Mouse (Mus musculus) limb, embryonic 13.5 days (tissue): ENCODE data around the gene Nrxn2. TPM values are rescaled to one million over a fixed set of nuclear protein-coding genes. Genes with fewer than 3 reads are reported as not detected.
A peak's percentile ranks its signal among the peaks of the same experiment; 100 is the strongest.

ENCODE experiments used
- ATAC-seq: fragments of 200-750 bp; cut with Nextera tagmentation; 2 replicates; pipeline ENCODE4 v1.8.0; 2017; ENCODE audit warnings: low read depth, moderate number of reproducible peaks, moderate TSS enrichment; ENCODE audit not compliant: low FRiP score
- H3K27ac ChIP-seq: fragments of 300-500 bp; sonication (generic); 2 replicates; pipeline ENCODE4 v1.5.1; 2015; ENCODE audit warnings: inconsistent platforms, mild to moderate bottlenecking, moderate library complexity
- H3K27me3 ChIP-seq: fragments of 300-500 bp; sonication (generic); 2 replicates; pipeline ENCODE4 v1.6.1; 2015; ENCODE audit warnings: mild to moderate bottlenecking, inconsistent platforms
- H3K36me3 ChIP-seq: fragments of 300-500 bp; sonication (generic); 2 replicates; pipeline ENCODE4 v1.6.1; 2015; ENCODE audit warnings: inconsistent platforms, mild to moderate bottlenecking, moderate library complexity
- H3K4me1 ChIP-seq: fragments of 300-500 bp; sonication (generic); 2 replicates; pipeline ENCODE4 v1.6.1; 2015; ENCODE audit warnings: inconsistent platforms
- H3K4me2 ChIP-seq: fragments of 300-500 bp; sonication (generic); replicated peaks from 2 replicates; pipeline ENCODE4 v1.6.1; 2015; ENCODE audit warnings: inconsistent platforms, mild to moderate bottlenecking, moderate library complexity
- H3K4me3 ChIP-seq: fragments of 300-500 bp; sonication (generic); 2 replicates; pipeline ENCODE4 v1.5.1; 2015; ENCODE audit warnings: moderate library complexity, mild to moderate bottlenecking, inconsistent platforms
- H3K9ac ChIP-seq: fragments of 300-500 bp; sonication (generic); 2 replicates; pipeline ENCODE4 v1.6.1; 2015; ENCODE audit warnings: mild to moderate bottlenecking, inconsistent platforms
- H3K9me3 ChIP-seq: fragments of 300-500 bp; sonication (generic); 2 replicates; pipeline ENCODE4 v1.6.1; 2016; ENCODE audit warnings: inconsistent platforms
- WGBS: fragments of 180-500 bp; shearing (Covaris S2); methylation state at CpG from one replicate; pipeline ENCODE4 v1.1.7; 2015; 5-methylcytosine and 5-hydroxymethylcytosine counted together
- polyA plus RNA-seq: library from polyadenylated mRNA; unstranded; fragments of >200 nt; fragmentation: Nextera tagmentation; extraction: Ambion mirVana; gene quantifications from 2 replicates; pipeline ENCODE4 v1.2.1, GENCODE M21; 2015

Nrxn2 gene
- polyA plus RNA-seq: 1.5 and 1.6 TPM in 2 replicates

GRCm38 (mm10) chr19:6418233-6418879 is at the start of gene Nrxn2:
Gene Nrxn2 (plus strand): TSS chr19:6418731.
- H3K4me2 ChIP-seq: peak within 1 kb of the TSS; percentile 88
- no peaks in the 10 kb centered on the region for H3K9me3 ChIP-seq
- H3K36me3 ChIP-seq: no peaks in the 10 kb centered on the region
- H3K27me3 ChIP-seq: peaks cover 91% of the 10 kb centered on the region
- no peak within 1 kb of the TSS for H3K27ac ChIP-seq
- WGBS: under 1% methylated on average over 43 of the region's 46 CpGs
- H3K9ac ChIP-seq: peak within 1 kb of the TSS; percentile 53
- H3K4me1 ChIP-seq: peaks cover 21% of the 10 kb centered on the region
- ATAC-seq: peak; percentile 92
- peak within 1 kb of the TSS; percentile 57 for H3K4me3 ChIP-seq

- no peak overlapping the region for H3K4me3 ChIP-seq
- H3K9me3 ChIP-seq: no peaks in the 10 kb centered on the region
- peaks cover 28% of the 10 kb centered on the region for H3K4me1 ChIP-seq
- no peak for ATAC-seq
- H3K27me3 ChIP-seq: no peaks in the 10 kb centered on the region
- H3K27ac ChIP-seq: no peak overlapping the region
- 91% methylated on average over 2 of the region's 2 CpGs for WGBS
- H3K9ac ChIP-seq: no peak overlapping the region
- H3K36me3 ChIP-seq: peaks cover 94% of the 10 kb centered on the region
- H3K4me2 ChIP-seq: no peak overlapping the region
Observed at GRCm38 (mm10) chr19:6370175-6370574, 48.4 kb upstream of the Nrxn2 start.

- Histone ChIP-seq H3K4me2 (no peak overlapping the region), H3K4me1 (peaks cover 6% of the 10 kb centered on the region), H3K36me3 (peaks cover 96% of the 10 kb centered on the region), H3K27me3 (no peaks in the 10 kb centered on the region), H3K4me3 (no peak overlapping the region), H3K9ac (no peak overlapping the region), H3K9me3 (no peaks in the 10 kb centered on the region), H3K27ac (no peak overlapping the region)
- no peak for ATAC-seq
- WGBS: 94% methylated on average over 3 of the region's 3 CpGs
Observed at GRCm38 (mm10) chr19:6372433-6372832, 46.1 kb upstream of the Nrxn2 start.

- WGBS: 72% methylated on average over 12 of the region's 12 CpGs
- Histone ChIP-seq H3K27ac (no peak overlapping the region), H3K27me3 (no peaks in the 10 kb centered on the region), H3K4me3 (no peak overlapping the region), H3K9me3 (no peaks in the 10 kb centered on the region), H3K9ac (no peak overlapping the region), H3K36me3 (peaks cover 96% of the 10 kb centered on the region), H3K4me1 (no peaks in the 10 kb centered on the region), H3K4me2 (no peak overlapping the region)
- peak; percentile 49; the same call in 1 of the 2 replicates for ATAC-seq
Observed at GRCm38 (mm10) chr19:6373539-6374400, 44.8 kb upstream of the Nrxn2 start.

GRCm38 (mm10) chr19:6374571-6374970 is 44.0 kb upstream of the Nrxn2 start:
- Histone ChIP-seq H3K9me3 (no peaks in the 10 kb centered on the region), H3K4me3 (no peak overlapping the region), H3K27ac (no peak overlapping the region), H3K4me1 (no peaks in the 10 kb centered on the region), H3K4me2 (no peak overlapping the region), H3K27me3 (no peaks in the 10 kb centered on the region), H3K36me3 (peaks cover 97% of the 10 kb centered on the region), H3K9ac (no peak overlapping the region)
- no peak for ATAC-seq
- 98% methylated on average over 10 of the region's 10 CpGs for WGBS

- WGBS: 93% methylated on average over 41 of the region's 42 CpGs
- Histone ChIP-seq H3K9me3 (no peaks in the 10 kb centered on the region), H3K4me2 (no peak overlapping the region), H3K4me1 (no peaks in the 10 kb centered on the region), H3K27ac (no peak overlapping the region), H3K4me3 (no peak overlapping the region), H3K36me3 (peaks cover 88% of the 10 kb centered on the region), H3K27me3 (no peaks in the 10 kb centered on the region), H3K9ac (no peak overlapping the region)
- ATAC-seq: no peak; the same call in 1 of the 2 replicates
Observed at GRCm38 (mm10) chr19:6375423-6376254, 42.9 kb upstream of the Nrxn2 start.

- peaks cover 86% of the 10 kb centered on the region for H3K36me3 ChIP-seq
- no peaks in the 10 kb centered on the region for H3K4me1 ChIP-seq
- no peak overlapping the region for H3K4me2 ChIP-seq
- H3K9me3 ChIP-seq: no peaks in the 10 kb centered on the region
- no peak overlapping the region for H3K27ac ChIP-seq
- WGBS: 78% methylated on average over 14 of the region's 14 CpGs
- ATAC-seq: no peak
- no peak overlapping the region for H3K9ac ChIP-seq
- no peak overlapping the region for H3K4me3 ChIP-seq
- no peaks in the 10 kb centered on the region for H3K27me3 ChIP-seq
Observed at GRCm38 (mm10) chr19:6376255-6376564, 42.3 kb upstream of the Nrxn2 start.

- no peak overlapping the region for H3K9ac ChIP-seq
- H3K27ac ChIP-seq: no peak overlapping the region
- WGBS: 83% methylated on average over 2 of the region's 2 CpGs
- no peaks in the 10 kb centered on the region for H3K4me1 ChIP-seq
- no peak for ATAC-seq
- H3K4me3 ChIP-seq: no peak overlapping the region
- no peaks in the 10 kb centered on the region for H3K27me3 ChIP-seq
- no peaks in the 10 kb centered on the region for H3K9me3 ChIP-seq
- no peak overlapping the region for H3K4me2 ChIP-seq
- H3K36me3 ChIP-seq: peaks cover 82% of the 10 kb centered on the region
Observed at GRCm38 (mm10) chr19:6376643-6377042, 41.9 kb upstream of the Nrxn2 start.

GRCm38 (mm10) chr19:6377327-6378040 is 41.0 kb upstream of the Nrxn2 start:
- Histone ChIP-seq H3K4me2 (no peak overlapping the region), H3K4me1 (no peaks in the 10 kb centered on the region), H3K4me3 (no peak overlapping the region), H3K36me3 (peaks cover 73% of the 10 kb centered on the region), H3K27ac (no peak overlapping the region), H3K9ac (no peak overlapping the region), H3K9me3 (no peaks in the 10 kb centered on the region), H3K27me3 (no peaks in the 10 kb centered on the region)
- no peak for ATAC-seq
- 80% methylated on average over 11 of the region's 11 CpGs for WGBS

- Histone ChIP-seq H3K4me2 (no peak overlapping the region), H3K9me3 (no peaks in the 10 kb centered on the region), H3K4me3 (no peak overlapping the region), H3K36me3 (peaks cover 43% of the 10 kb centered on the region), H3K9ac (no peak overlapping the region), H3K27me3 (no peaks in the 10 kb centered on the region), H3K4me1 (peaks cover 19% of the 10 kb centered on the region), H3K27ac (no peak overlapping the region)
- ATAC-seq: no peak
- 95% methylated on average over 9 of the region's 9 CpGs for WGBS
Observed at GRCm38 (mm10) chr19:6380411-6381166, 37.9 kb upstream of the Nrxn2 start.

GRCm38 (mm10) chr19:6381238-6381637 is 37.3 kb upstream of the Nrxn2 start:
- Histone ChIP-seq H3K4me2 (no peak overlapping the region), H3K9me3 (no peaks in the 10 kb centered on the region), H3K27ac (no peak overlapping the region), H3K4me1 (peaks cover 19% of the 10 kb centered on the region), H3K4me3 (no peak overlapping the region), H3K36me3 (peaks cover 37% of the 10 kb centered on the region), H3K9ac (no peak overlapping the region), H3K27me3 (no peaks in the 10 kb centered on the region)
- 95% methylated on average over 5 of the region's 5 CpGs for WGBS
- no peak for ATAC-seq
